Mouse (Mus musculus) forebrain, embryonic 16.5 days (tissue): ENCODE results near the gene Dnah11. TPM values are rescaled to one million over a fixed set of nuclear protein-coding genes. Genes with fewer than 3 reads are reported as not detected.

Source experiments
- ATAC-seq: fragments of 200-750 bp; cut with Nextera tagmentation; 2 replicates; pipeline ENCODE4 v1.8.0; 2017; ENCODE audit warnings: mild to moderate bottlenecking, moderate library complexity
- H3K27ac ChIP-seq: fragments of 300-500 bp; sonication (generic); 2 replicates; pipeline ENCODE4 v1.5.1; 2014; ENCODE audit warnings: low read length, control low read depth
- H3K27me3 ChIP-seq: fragments of 300-500 bp; sonication (generic); replicated peaks from 2 replicates; pipeline ENCODE4 v1.6.1; 2014; ENCODE audit warnings: low read length; ENCODE audit not compliant: control insufficient read depth, insufficient read depth
- H3K36me3 ChIP-seq: fragments of 300-500 bp; sonication (generic); 2 replicates; pipeline ENCODE4 v1.6.1; 2014; ENCODE audit not compliant: control insufficient read depth, insufficient read depth
- H3K4me1 ChIP-seq: fragments of 300-500 bp; sonication (generic); replicated peaks from 2 replicates; pipeline ENCODE4 v1.6.1; 2014; ENCODE audit warnings: low read length; ENCODE audit not compliant: control insufficient read depth, insufficient read depth
- H3K4me2 ChIP-seq: fragments of 300-500 bp; sonication (generic); 2 replicates; pipeline ENCODE4 v1.6.1; 2014; ENCODE audit warnings: mild to moderate bottlenecking, low read length, control low read depth
- H3K4me3 ChIP-seq: fragments of 300-500 bp; sonication (generic); replicated peaks from 2 replicates; pipeline ENCODE4 v1.5.1; 2014; ENCODE audit warnings: mild to moderate bottlenecking, low read length, control low read depth
- H3K9ac ChIP-seq: fragments of 300-500 bp; sonication (generic); replicated peaks from 2 replicates; pipeline ENCODE4 v1.6.1; 2014; ENCODE audit warnings: low read depth, low read length, control low read depth
- H3K9me3 ChIP-seq: fragments of 300-500 bp; sonication (generic); 2 replicates; pipeline ENCODE4 v1.6.1; 2016; ENCODE audit warnings: low read length; ENCODE audit not compliant: control insufficient read depth
- WGBS: fragments of 180-500 bp; shearing (Covaris S2); extraction: QIAGEN DNeasy Blood & Tissue Kit; methylation state at CpG from one replicate; pipeline ENCODE4 v1.1.7; 2014; 5-methylcytosine and 5-hydroxymethylcytosine counted together
- polyA plus RNA-seq: library from polyadenylated mRNA; unstranded; fragments of >200 nt; fragmentation: Nextera tagmentation; extraction: Ambion mirVana; gene quantifications from 2 replicates; pipeline ENCODE4 v1.2.1, GENCODE M21; 2015

The Dnah11 gene
- polyA plus RNA-seq, 1 experiment from 2014 or later: 0.13 TPM

- Histone ChIP-seq H3K4me3 (no peak overlapping the region), H3K9ac (no peak overlapping the region), H3K27ac (no peak overlapping the region), H3K9me3 (no peaks in the 10 kb centered on the region), H3K4me2 (no peak overlapping the region), H3K27me3 (no peaks in the 10 kb centered on the region), H3K36me3 (no peaks in the 10 kb centered on the region), H3K4me1 (no peaks in the 10 kb centered on the region)
- ATAC-seq: no peak
- WGBS: 89% methylated on average over 5 of the region's 5 CpGs
Measured at GRCm38 (mm10) chr12:117862655-117863054, 336.2 kb downstream of the Dnah11 start.

- WGBS: 49% methylated on average over 3 of the region's 3 CpGs
- H3K36me3 ChIP-seq: no peaks in the 10 kb centered on the region
- H3K4me2 ChIP-seq: no peak overlapping the region
- H3K9ac ChIP-seq: no peak overlapping the region
- H3K4me1 ChIP-seq: no peaks in the 10 kb centered on the region
- H3K27ac ChIP-seq: no peak overlapping the region
- no peak overlapping the region for H3K4me3 ChIP-seq
- ATAC-seq: no peak
- H3K27me3 ChIP-seq: no peaks in the 10 kb centered on the region
- no peaks in the 10 kb centered on the region for H3K9me3 ChIP-seq
Measured at GRCm38 (mm10) chr12:117861249-117861648, 337.6 kb downstream of the Dnah11 start.

DNA sequence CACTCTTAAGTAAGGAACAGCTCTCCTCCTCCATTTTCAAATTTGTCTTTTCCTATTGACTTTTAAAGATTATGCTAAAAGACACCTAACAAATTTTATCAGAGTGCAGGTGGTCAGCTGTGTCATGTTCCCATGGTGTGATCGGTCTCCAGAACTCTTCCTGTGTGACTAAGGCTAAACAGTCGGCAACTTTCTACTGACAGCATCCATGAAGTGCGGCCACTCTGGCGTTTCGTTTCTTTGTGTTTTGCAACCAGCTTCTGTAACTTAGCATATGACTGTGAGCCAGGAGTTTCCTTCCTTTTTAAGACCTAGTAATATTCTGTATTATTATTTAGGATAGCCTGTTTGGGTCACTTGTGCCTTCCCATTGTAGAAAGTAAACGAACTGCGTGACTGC, 338.0 kb downstream of the Dnah11 start:
- Histone ChIP-seq H3K27me3 (no peaks in the 10 kb centered on the region), H3K4me1 (no peaks in the 10 kb centered on the region), H3K9me3 (no peaks in the 10 kb centered on the region), H3K27ac (no peak overlapping the region), H3K9ac (no peak overlapping the region), H3K4me2 (no peak overlapping the region), H3K36me3 (no peaks in the 10 kb centered on the region), H3K4me3 (no peak overlapping the region)
- ATAC-seq: no peak
- 75% methylated on average over 7 of the region's 7 CpGs for WGBS

DNA sequence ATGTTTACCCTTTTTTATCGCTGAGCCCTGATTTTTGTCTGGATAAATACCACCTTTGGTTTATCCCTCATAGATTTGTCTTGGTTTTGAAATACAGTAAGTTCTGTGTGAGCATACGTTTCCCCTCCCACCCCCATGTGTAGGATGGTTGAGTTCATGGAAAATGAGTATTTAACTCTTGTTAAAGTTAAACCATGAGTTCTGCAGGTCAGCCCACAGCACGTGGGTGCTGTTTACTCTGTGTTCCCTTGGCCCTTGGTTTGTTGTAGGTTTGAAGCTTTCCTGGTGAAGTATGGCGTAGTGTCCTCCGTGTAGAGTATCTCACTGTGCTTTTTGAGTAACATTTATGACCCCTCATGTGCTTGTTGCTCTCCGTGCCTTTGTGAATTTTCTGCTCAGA, 341.0 kb downstream of the Dnah11 start:
- Histone ChIP-seq H3K4me1 (no peaks in the 10 kb centered on the region), H3K27me3 (no peaks in the 10 kb centered on the region), H3K4me2 (no peak overlapping the region), H3K4me3 (no peak overlapping the region), H3K9ac (no peak overlapping the region), H3K9me3 (no peaks in the 10 kb centered on the region), H3K36me3 (no peaks in the 10 kb centered on the region), H3K27ac (no peak overlapping the region)
- ATAC-seq: no peak
- 91% methylated on average over 6 of the region's 6 CpGs for WGBS

DNA sequence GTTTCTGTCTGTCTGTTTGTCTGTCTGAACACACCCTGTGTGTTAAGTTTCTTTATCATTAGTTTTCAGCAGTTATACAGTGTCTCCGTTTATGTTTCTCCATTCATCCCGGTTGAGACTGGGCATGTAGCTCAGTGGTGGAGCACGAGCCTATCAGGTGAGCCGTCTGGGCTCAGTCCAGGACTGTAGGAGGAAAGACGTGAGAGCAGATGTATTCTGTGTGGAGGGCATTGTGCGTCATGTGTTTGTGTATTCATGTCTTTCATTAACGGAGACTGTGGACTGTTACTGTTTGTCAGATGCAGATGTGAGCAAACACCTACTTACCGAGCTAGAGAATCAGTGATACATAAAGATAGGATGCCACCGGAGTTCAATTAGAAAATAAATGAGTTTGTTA, 341.8 kb downstream of the Dnah11 start:
- WGBS: 62% methylated on average over 9 of the region's 9 CpGs
- Histone ChIP-seq H3K9me3 (no peaks in the 10 kb centered on the region), H3K4me3 (no peak overlapping the region), H3K27ac (no peak overlapping the region), H3K27me3 (no peaks in the 10 kb centered on the region), H3K4me2 (no peak overlapping the region), H3K9ac (no peak overlapping the region), H3K4me1 (no peaks in the 10 kb centered on the region), H3K36me3 (no peaks in the 10 kb centered on the region)
- ATAC-seq: no peak

- Histone ChIP-seq H3K9me3 (no peaks in the 10 kb centered on the region), H3K27me3 (no peaks in the 10 kb centered on the region), H3K4me3 (no peak overlapping the region), H3K36me3 (no peaks in the 10 kb centered on the region), H3K27ac (no peak overlapping the region), H3K4me1 (no peaks in the 10 kb centered on the region), H3K9ac (no peak overlapping the region), H3K4me2 (no peak overlapping the region)
- WGBS: 23% methylated on average over 6 of the region's 6 CpGs
- ATAC-seq: 0 out of 2 replicates have a peak, but pooled peaks have one; percentile 43
Measured at GRCm38 (mm10) chr12:117853316-117853715, 345.5 kb downstream of the Dnah11 start.

DNA sequence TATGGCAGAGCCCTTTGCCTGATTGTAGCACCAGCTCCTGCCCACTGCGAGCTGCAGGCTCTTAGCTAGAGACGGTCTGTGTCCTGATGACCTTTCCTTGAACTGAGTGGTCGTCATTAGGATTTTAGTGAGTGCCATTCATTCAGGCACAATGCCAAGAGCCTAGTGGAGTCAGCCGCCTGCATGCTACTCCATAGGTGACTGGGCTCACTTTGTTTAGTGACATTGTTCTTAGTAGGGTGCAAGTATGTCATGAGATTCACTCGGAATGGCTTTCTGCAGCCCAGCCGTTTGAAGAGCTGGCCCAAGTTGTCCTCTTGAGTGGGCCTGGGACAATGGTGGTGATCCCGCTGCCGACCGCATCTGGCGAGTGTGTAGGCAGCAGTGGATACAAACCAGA, 348.4 kb downstream of the Dnah11 start:
- Histone ChIP-seq H3K27ac (no peak overlapping the region), H3K36me3 (no peaks in the 10 kb centered on the region), H3K4me2 (no peak overlapping the region), H3K9me3 (no peaks in the 10 kb centered on the region), H3K4me3 (no peak overlapping the region), H3K27me3 (no peaks in the 10 kb centered on the region), H3K9ac (no peak overlapping the region), H3K4me1 (no peaks in the 10 kb centered on the region)
- no peak for ATAC-seq
- WGBS: 27% methylated on average over 10 of the region's 10 CpGs

GRCm38 (mm10) chr12:117848621-117849020, 350.2 kb downstream of the Dnah11 start:
- WGBS: 95% methylated on average over 6 of the region's 6 CpGs
- no peak for ATAC-seq
- no peaks in the 10 kb centered on the region for H3K27me3 ChIP-seq

GRCm38 (mm10) chr12:117844917-117845316, 353.9 kb downstream of the Dnah11 start:
- H3K9ac ChIP-seq: no peak overlapping the region
- 21% methylated on average over 2 of the region's 2 CpGs for WGBS
- H3K36me3 ChIP-seq: no peaks in the 10 kb centered on the region
- ATAC-seq: no peak
- peaks cover 4% of the 10 kb centered on the region; the same call in 1 of the 2 replicates for H3K4me1 ChIP-seq
- H3K27ac ChIP-seq: no peak overlapping the region
- H3K27me3 ChIP-seq: no peaks in the 10 kb centered on the region; the same call in 1 of the 2 replicates
- H3K4me3 ChIP-seq: no peak overlapping the region
- H3K4me2 ChIP-seq: peak overlapping the region; percentile 37
- H3K9me3 ChIP-seq: no peaks in the 10 kb centered on the region

More at GRCm38 (mm10) chr12:117848621-117849020, 350.2 kb downstream of the Dnah11 start:
- no peak overlapping the region for H3K9ac ChIP-seq
- 0 out of 2 replicates have a peak, but pooled peaks cover 2% of the 10 kb centered on the region for H3K4me1 ChIP-seq
- H3K27ac ChIP-seq: no peak overlapping the region
- no peak overlapping the region for H3K4me3 ChIP-seq
- no peaks in the 10 kb centered on the region for H3K9me3 ChIP-seq
- H3K36me3 ChIP-seq: no peaks in the 10 kb centered on the region
- no peak overlapping the region for H3K4me2 ChIP-seq

- Histone ChIP-seq H3K4me2 (peak overlapping the region; percentile 97), H3K36me3 (no peaks in the 10 kb centered on the region), H3K9ac (peak overlapping the region; percentile 82), H3K27ac (no peak overlapping the region), H3K27me3 (no peaks in the 10 kb centered on the region; the same call in 1 of the 2 replicates), H3K4me1 (peaks cover 4% of the 10 kb centered on the region; the same call in 1 of the 2 replicates), H3K4me3 (peak overlapping the region; percentile 67), H3K9me3 (no peaks in the 10 kb centered on the region)
- WGBS: 0% methylated on average over 15 of the region's 15 CpGs
- ATAC-seq: no peak
Measured at GRCm38 (mm10) chr12:117844075-117844408, 354.8 kb downstream of the Dnah11 start.
